Mouse (Mus musculus) c-Kit-negative CD71-positive TER-119-positive erythroid progenitor cells, embryonic 14.5 days (primary cell): ENCODE results near the gene Krt27.

ENCODE experiments used
- DNase-seq: peaks from one replicate; pipeline ENCODE4 v3.0.0-alpha.2; 2013; ENCODE audit warnings: low read depth, low spot score

The Krt27 gene

DNA sequence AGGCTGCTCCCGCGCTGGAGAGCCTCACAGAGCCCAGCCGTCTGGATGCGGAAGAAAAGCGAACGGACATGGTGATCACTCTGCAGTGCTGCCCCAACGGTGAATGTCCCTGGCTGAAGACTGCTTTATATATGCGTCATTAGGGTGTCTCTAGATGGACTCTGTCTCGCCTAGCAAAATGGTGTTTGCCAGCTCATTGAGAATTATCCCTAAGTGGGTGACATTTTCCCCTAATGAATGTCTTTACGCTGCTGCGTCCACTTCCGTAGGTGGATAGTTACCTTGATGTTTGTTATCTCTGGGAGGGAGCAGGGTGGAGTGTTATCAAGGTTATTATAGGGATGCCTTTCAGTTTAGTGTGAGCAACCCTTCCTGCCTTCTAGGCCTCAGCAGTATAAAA lies at the start of gene Krt27:
TSS of gene Krt27 (minus strand) at position 101 of the 400 bp plus-strand sequence.
- no peak for DNase-seq

DNA sequence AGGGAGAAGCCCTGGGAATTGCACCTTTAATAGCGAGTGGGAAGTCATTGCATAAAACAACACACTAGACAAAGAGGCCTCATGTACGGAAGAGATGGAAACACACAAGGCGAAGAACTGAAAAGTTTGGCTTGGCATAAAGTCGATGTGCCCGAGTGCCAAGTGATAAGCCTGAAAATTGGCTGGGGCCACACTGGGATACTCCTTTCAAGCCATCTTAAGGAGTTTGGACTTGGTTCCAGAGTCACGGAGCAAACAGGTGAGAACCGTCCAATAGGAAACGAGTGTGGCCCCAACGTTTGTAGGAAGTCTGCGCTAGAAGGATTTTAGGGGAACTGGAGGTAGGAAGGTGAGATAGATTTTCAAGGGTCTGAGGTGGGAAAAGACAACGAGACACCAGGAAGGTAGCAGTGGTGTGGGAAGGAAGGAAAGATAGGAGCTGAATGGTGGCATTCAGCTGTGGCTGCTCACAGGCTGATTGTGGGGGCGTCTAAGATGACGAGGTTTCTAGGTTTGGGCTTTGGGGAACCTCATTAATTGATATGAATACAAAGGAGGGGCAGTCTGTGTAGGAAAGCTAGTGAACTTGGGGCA lies 49.1 kb upstream of the Krt27 start:
- DNase-seq, result no peak

DNA sequence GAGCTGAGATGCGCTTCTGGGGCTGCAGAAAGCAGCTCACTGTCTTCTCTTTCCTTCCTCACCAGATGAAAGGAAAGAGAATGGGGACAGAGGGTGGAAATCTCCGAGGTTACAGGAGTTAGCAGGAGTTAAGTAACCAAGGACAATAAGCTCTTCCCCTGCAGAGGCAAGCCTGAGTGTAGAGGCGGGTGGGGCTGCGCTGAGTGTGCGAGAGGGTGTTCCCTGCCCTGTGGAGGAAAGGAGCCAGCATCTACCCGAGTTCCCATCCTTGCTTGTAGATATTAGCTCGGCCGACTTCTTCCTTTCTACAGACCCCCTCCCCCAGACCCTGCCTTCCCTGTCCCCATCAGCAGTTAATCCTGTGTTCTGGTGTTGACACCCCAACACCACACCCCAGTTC lies 47.9 kb upstream of the Krt27 start:
- DNase-seq, result no peak

DNA sequence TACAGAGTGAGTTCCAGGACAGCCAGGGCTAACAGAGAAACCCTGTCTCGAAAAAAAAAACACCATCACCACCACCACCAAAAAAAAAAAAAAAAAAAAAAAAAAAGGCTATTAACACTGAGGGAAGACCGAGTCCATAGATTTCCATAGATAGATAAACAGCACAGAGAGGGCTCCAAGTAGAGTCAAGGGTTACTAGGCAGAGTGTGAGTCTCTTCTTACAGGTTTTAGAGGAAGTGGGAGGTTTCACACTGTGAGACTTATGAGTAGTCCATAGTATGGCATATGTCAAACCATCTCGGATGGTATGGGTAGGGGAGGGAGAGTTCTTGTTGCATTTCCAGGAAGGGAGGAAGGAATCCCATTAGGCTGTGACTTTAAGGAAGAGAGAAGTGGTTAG lies 47.2 kb upstream of the Krt27 start:
- DNase-seq, result no peak

DNA sequence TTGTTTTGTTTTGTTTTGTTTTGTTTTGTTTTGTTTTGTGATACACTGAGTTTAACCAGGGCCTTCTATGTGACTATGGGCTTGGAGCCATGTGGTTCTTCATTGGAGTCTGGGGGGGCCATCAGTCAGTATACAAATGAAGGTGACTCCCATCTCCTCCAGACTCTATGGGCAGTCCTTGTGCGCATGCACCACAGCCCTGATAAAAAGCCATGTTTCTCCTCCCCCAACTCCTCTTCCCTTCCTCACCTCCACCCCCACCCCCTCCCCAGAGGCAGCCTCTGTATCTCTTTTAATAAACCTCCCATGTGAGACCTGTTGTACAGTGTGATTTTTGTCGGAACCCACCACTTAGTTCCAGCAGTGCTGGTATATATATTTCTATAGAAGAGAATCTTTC lies 45.8 kb upstream of the Krt27 start:
- DNase-seq, result no peak

DNA sequence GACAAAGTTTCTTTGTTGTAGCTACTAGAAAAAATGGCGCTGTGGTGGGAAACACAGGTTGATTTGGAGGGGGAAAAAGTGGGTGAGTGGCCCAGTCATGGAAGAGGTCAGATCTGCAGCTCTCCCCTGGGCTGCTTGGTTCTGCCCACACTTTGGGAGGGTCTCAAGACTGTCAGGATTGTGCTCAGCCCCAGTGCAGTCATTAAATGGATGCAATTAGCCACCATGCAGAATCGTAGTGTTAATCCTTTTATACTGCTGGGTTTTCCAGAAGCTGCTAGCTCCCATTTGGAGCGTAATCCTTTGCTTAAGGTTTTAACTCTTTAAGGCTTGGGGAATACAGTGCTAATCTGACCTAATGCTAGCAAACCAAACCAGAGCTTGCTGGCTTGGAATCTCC lies 45.1 kb upstream of the Krt27 start:
- DNase-seq, result no peak

DNA sequence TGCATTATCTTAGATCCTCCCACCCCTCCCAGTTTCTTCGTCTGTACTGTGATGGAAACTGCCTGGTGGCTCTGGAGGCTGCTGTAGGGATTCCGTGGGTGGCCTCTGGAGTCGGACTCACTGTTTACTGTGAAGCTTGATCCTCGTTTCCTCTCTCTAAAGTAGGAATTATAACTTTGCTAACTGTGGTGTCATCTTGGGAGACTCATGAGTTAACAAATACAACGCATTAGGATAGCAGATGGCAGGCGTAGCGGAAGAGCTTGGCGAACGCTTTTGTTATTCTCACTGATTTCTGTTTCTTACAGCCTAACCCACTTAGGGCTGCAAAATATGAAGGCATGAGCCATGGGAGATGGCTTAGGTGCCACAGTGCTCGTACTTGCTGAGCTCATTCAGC lies 41.6 kb upstream of the Krt27 start:
- no peak for DNase-seq

DNA sequence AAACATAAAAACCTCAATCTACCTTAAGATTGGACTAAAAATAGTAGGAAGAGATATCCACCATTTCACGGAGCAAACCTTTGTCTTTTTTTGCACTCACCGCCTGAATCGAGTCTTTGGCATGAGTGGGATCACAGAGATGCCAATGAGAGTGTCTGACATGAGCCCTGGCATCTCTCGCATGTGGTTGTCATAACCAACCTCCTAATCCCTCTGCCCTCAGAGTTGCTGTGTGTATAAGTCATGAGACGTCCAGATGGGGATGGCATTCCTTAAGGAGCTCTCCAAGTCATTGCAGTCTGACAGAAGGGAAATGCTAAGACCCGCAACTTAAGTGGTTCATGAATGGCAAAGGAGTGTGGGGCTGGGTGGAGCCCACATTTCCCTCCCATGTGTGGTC lies 40.5 kb upstream of the Krt27 start:
- DNase-seq, result no peak

DNA sequence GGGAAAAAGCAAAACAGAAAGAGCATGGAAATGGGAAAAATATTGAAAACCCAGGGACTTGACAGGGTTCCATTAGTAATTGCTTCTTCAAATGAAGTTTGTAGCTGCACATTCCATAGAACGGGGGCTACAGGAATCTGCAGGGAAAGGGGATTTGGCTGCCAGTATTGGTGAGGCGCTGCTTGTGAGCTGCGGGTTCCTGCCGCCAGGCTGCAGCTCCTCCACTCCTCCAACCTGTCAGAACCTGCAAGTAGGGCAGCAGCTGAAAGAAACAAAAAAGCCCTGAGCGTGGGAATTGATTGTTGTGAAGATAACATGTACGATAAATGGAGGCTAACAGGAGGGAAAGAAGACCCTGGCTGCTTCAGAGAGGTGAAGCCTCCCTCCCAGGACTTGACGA lies 40.0 kb upstream of the Krt27 start:
- no peak for DNase-seq

DNA sequence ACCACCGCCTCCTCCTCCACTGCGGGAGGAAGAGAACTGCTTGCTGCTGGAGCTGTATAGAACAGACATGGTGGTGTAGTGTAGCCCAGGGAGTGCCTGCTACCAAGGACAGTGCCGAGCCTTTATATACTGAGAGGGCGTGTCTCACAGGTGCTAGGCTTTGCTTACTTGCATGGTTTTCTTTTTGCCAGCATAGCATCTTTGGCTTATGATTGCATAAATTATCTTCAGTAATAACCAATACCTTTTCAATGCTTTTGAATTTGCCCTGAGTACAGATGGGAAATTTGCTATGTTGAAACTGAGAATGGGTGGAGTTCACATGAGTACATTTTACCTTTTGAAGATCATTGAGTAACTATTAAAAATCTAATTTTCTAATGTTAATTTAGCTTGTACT lies 38.4 kb upstream of the Krt27 start, which contains the start of gene Krt10:
TSS of gene Krt10 (minus strand) at position 101 of the 400 bp plus-strand sequence.
- no peak for DNase-seq

DNA sequence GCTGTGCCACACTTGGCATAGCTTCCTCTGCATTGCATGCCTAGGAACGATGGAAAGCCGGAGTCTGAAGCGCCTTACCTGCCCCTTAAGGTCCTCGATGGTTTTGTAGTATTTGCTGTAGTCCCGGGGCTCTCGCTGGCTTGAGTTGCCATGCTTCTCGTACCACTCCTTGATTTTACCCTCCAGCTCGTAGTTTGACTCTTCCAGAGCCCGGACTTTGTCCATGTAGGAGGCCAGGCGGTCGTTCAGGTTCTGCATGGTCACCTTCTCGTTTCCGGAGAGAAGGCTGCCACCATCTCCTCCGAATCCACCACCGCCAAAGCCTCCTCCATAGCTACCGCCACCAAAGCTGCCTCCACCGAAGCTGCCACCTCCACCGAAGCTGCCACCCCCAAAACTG lies 37.8 kb upstream of the Krt27 start:
- DNase-seq, result no peak

DNA sequence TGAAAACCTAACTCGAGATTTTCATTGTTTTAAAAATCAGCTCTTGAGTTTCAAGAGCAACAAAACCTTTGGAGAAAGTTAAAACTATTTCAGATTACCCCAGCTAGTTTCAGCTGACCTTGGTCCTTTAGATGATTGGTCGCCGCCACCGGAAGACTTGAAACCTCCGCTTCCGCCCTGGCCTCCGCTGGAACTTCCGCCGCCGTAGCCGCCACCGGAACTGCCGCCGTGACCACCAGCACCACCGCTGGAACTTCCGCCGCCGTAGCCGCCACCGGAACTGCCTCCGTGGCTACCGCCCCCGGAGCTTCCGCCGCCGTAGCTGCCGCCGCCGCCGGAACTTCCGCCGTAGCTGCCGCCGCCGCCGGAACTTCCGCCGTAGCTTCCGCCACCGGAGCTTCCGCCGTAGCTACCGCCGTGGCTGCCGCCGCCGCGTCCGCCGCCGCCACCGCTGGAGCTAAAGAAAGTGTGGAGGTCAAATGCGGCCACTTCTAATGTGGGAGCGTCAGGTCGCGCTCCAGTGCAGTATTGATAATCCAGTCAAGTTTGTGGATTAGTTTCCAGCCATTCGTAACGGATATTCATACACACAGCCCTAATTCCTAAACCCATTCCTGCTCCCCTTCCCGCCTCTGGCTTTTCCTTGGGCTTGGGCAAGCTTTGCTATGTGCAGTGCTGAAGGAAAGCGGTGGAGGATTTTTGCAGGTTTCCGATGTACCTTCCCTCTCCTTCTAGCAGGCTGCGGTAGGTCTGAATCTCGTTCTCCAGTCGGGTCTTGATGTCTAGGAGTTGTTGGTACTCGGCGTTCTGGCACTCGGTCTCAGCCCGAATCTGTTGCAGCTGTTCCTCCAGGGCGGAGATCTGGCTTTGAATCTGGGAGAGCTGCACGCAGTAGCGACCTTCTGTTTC lies 35.2 kb upstream of the Krt27 start:
- no peak for DNase-seq

DNA sequence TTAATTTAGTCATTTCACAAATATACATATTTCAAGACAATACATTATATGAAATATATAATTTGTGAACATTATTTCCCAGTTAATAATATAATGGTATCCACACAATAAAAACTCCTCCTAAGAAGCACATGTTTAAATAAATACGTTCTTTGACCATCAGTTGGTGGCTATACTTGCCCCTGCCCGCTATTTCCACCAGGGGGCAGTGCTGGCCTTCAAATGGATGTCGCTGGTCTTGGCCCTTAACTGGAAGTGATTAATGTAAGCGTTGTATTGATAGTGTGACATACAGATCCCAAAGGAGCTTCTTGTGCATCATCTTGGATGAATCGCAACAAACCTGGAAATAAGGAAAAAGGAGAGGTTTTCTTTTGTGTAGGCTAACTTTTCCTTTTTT lies 28.7 kb upstream of the Krt27 start:
- DNase-seq, result peak; percentile 21

DNA sequence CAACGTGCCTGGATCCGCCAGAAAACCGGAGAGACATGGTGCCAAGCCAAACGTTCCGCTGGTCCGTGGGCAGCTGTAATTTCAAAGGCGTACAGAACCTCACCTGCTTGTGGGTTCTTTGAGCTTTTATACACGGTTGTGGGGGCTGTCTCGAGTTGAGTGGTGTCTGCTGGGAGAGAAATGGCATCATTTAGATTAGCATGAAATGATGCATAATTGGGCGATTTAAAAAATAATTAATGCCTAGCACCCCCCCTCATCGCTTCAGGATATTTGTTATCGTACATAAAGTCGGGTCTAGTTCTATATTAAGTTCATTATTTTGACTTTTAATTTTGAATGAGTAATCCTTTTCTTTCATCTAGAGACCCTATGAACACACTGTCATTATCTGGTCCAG lies 23.9 kb upstream of the Krt27 start, which contains the start of gene Krt28:
TSS of gene Krt28 (minus strand) at position 101 of the 400 bp plus-strand sequence.
- no peak for DNase-seq

DNA sequence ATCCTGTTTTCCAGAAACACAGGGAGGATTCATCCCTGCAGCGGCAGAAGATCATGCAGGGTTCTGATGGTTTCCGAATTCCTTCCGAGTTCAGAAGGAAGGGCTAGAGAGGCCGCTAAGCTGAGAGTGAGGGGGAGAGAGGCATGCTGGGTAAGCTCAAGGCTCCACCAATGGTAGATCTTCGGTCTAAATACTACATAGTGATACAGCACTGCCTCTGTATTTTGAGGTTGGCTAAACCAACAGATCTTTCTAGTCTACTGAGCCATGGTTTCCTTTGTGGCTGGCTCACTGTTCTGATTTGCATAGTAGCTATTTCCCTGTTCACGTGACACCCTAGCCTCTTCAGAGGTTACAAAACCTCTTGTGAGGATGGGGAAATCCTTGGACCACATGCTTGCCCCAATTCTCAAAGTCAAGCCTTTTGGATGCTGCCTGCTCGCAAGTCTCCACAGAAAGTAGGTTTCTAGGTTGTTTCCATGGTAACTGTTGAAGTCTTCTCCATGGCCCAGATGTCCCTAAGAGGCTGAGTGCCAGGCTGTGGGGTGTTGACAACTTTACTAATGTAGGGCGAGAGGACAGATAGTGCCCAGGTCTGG lies 19.0 kb upstream of the Krt27 start:
- no peak for DNase-seq

DNA sequence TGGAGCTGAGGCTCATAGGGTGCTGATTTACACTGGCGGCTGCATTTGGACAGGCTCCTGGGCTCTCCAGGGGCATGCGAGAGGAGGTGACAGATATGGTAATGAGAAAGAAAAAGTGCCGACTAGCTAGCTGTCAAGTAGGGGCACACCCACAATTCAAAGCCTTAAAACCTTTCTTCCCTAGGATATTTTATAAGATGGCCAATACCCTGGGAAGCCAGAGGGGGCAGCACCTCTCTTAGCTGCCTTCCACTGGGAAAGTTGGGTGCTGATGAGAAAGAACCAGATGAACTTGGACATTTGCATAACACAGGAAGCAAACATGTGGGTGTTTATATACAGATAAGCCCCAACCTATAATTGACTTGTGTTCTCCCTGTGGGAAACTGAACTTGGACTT lies 18.3 kb upstream of the Krt27 start:
- DNase-seq, result no peak

DNA sequence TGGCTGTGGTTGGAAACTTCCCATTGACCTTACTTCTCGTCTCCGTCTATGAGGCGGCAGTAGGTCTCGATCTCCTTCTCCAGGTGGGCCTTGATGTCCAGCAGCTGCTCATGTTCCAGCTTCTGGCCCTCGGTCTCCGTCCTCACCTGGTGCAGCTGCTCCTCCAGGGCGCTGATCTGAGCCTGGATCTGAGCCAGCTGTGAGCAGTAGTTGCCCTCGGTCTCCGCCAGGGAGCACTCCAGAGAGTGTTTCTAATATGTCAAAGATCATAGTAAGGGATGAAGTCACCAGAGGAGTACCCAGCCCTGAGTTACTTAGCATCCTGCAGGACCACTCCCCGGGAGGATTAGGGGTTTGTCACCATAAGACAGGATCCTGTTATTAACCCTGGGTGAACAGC lies 15.9 kb upstream of the Krt27 start:
- DNase-seq, result no peak

DNA sequence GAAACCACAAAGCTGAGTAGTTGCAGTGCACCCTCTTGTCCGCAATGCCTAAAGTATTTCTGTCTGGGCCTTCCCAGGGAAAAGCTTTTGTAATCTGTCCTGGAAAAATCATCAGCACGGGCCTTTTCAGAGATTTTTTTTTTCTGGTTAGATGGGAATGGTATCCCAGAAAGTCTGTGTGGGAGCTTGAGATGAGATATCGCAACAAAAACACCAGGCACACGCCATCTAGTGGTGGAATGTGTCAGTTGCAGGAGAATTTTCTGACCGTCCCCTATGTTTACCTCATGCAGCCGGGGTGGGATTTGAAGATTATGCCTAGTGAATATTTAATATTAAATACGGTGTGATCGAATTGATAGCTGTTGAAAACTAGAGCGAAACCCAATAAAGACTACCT lies 13.5 kb upstream of the Krt27 start:
- DNase-seq, result no peak

DNA sequence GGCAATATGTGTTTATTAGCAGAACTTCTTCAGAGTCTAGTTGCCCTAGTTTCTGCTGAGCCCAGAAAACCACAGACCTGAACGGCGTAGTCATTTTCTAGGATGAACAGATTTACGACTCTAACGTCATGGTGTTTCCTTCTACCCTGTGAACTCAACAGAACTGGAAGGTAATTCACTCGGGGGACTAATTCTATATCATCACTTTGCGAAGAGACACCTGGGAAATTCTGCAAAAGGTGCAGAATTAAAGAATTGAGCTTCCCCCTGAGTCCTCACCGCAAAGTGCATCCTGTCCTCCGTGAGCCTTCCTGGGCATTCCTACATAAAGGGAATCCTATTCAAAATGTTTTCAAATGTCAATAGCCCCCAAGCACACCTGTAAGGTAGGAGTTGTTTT lies 10.5 kb upstream of the Krt27 start:
- no peak for DNase-seq

DNA sequence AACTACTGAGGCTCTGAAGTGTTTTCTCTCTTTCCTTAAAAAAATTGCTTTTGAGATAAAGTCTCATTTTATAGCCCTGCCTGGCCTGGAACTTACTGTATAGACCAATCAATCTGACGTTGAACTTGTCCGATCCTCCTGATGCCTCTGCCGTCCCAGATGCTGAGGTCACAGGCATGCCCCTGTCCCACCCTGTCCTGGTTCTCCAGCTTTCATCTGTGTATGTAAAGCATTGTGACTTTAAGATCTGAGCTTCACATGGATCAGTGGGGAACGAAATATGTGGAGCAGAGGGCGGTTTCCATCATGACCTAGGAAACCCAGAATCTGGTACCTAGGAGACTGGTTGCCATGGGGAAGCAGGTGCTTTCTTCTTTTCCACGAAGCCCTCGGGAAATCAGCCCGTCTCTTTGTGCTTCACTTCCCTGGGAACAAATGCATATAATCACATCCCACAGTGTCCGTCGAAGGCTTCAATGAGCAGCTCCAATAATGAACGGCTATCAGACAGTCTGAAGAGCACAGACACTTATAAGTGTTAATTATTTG lies 11.5 kb downstream of the Krt27 start:
- DNase-seq, result no peak

DNA sequence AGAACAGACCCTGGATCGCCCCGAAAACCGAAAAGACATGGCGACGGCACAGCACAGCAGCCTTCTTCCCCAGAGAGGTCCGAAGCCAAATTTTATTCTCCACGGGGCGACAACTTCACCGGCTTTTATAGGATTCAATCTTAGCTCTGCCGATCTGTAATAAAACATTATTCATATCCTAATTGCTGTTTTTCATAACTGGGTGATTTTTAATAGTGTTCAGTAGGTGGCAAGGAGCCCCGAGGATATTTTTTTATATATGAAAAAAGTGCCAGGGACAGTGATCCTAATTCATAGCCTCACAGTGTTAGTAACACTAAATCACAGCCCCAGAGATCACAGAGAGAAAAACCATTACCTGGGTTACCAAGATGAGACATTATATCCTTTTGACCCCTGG lies 13.0 kb downstream of the Krt27 start, which contains the start of gene Krt26:
TSS of gene Krt26 (minus strand) at position 101 of the 400 bp plus-strand sequence.
- DNase-seq, result no peak

DNA sequence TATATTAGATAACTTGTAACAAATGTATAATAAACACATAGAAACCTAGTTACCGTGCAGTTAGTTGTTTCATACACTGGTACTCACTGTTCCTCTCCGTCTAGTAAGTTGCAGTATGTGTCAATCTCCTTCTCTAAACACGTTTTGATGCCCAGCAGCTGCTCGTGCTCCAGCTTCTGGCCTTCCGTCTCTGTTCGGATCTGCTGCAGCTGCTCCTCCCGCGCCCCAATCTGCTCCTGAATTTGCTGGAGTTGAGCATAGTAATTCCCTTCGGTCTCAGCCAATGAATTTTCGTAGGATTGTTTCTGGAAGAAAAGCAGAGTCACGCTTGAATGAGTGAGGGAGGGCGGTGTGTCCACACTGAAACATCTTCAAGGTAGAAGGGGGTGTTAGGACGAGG lies 17.5 kb downstream of the Krt27 start:
- DNase-seq, result no peak
